Mouse (Mus musculus): ENCODE data around the gene Vmn1r167. TPM values are rescaled to one million over a fixed set of nuclear protein-coding genes. Genes with fewer than 3 reads are reported as not detected.

Gene Vmn1r167
- polyA plus RNA-seq (2012; rRNA removed; ENCODE audit: low replicate concordance): not detected in 2 replicates

GRCm38 (mm10) chr7:23507106-23507505, at the start of gene Vmn1r167:
Gene Vmn1r167 (minus strand): TSS chr7:23507206.

GRCm38 (mm10) chr7:23539432-23539831, 32.4 kb upstream of the Vmn1r167 start, which contains the start of gene Vmn1r168:
Gene Vmn1r168 (plus strand): TSS chr7:23539732.

Other genes starting within 250 kb of the Vmn1r167 start
- gene Gm6902, start 228.3 kb downstream of the Vmn1r167 start, polyA plus RNA-seq (2012; rRNA removed; ENCODE audit: low replicate concordance): not detected in 2 replicates
- not detected in 2 replicates for gene Nlrp4e, start 206.0 kb downstream of the Vmn1r167 start, polyA plus RNA-seq (2012; rRNA removed; ENCODE audit: low replicate concordance)
- gene Nlrp5, start 121.3 kb downstream of the Vmn1r167 start, polyA plus RNA-seq (2012; rRNA removed; ENCODE audit: low replicate concordance): not detected in 2 replicates
- not detected in 2 replicates for gene Vmn1r168, start 32.5 kb upstream of the Vmn1r167 start, polyA plus RNA-seq (2012; rRNA removed; ENCODE audit: low replicate concordance)
- not detected in 2 replicates for gene Vmn1r169, start 68.3 kb upstream of the Vmn1r167 start, polyA plus RNA-seq (2012; rRNA removed; ENCODE audit: low replicate concordance)
- not detected in 2 replicates for gene Vmn1r170, start 99.0 kb upstream of the Vmn1r167 start, polyA plus RNA-seq (2012; rRNA removed; ENCODE audit: low replicate concordance)
- gene Vmn1r171, start 123.5 kb upstream of the Vmn1r167 start, polyA plus RNA-seq (2012; rRNA removed; ENCODE audit: low replicate concordance): not detected in 2 replicates
- not detected in 2 replicates for gene Vmn1r172, start 151.1 kb upstream of the Vmn1r167 start, polyA plus RNA-seq (2012; rRNA removed; ENCODE audit: low replicate concordance)
- gene Vmn1r173, start 193.5 kb upstream of the Vmn1r167 start, polyA plus RNA-seq (2012; rRNA removed; ENCODE audit: low replicate concordance): not detected in 2 replicates
- gene Vmn1r174, start 245.1 kb upstream of the Vmn1r167 start, polyA plus RNA-seq (2012; rRNA removed; ENCODE audit: low replicate concordance): not detected in 2 replicates